Mouse (Mus musculus) cortical plate, adult 2 months (tissue): ENCODE data around the gene BC067074.

Source experiments
- CTCF ChIP-seq: fragments of 200-500 bp; IDR thresholded peaks from 2 replicates; pipeline ENCODE4 v1.5.1; 2011; ENCODE audit warnings: mild to moderate bottlenecking, control low read depth, low read length; ENCODE audit not compliant: insufficient read depth; ENCODE audit errors: extremely low read depth
- POLR2A ChIP-seq: fragments of 200-500 bp; IDR thresholded peaks from 2 replicates; pipeline ENCODE4 v1.6.1; 2011; ENCODE audit warnings: mild to moderate bottlenecking, low read length, control low read depth; ENCODE audit not compliant: insufficient read depth; ENCODE audit errors: extremely low read depth

- TF ChIP-seq POLR2A = no peak
- no peak for TF ChIP-seq CTCF
Measured at GRCm38 (mm10) chr13:113369622-113370021, 76.7 kb downstream of the BC067074 start.
